Mouse (Mus musculus): ENCODE measurements around the gene Atl3.

- TF ChIP-seq CTCF (IDR thresholded peaks at IDR 0.05; ENCODE audit: borderline replicate concordance, extremely low read depth, insufficient read depth, insufficient read length): no peak
- TF ChIP-seq POLR2A (IDR thresholded peaks at IDR 0.05; ENCODE audit: borderline replicate concordance, extremely low read depth, insufficient read depth, insufficient read length, poor library complexity, severe bottlenecking): peak; percentile 19; the same call in 1 of the 2 replicates
Observed at GRCm38 (mm10) chr19:7481541-7482265, 12.1 kb upstream of the Atl3 start.

Data from brain, embryonic 14.5 days (tissue).